Mouse (Mus musculus) ES-Bruce4 (cell line): ENCODE results near the gene Pcf11.

Source experiments
- CTCF ChIP-seq: IDR thresholded peaks from one replicate; pipeline ENCODE4 v1.8.1; 2011; ENCODE audit warnings: low read depth, low read length
- EP300 ChIP-seq: IDR thresholded peaks from 2 replicates; pipeline ENCODE4 v1.6.1; 2011; ENCODE audit warnings: low read depth, low read length; ENCODE audit not compliant: insufficient read depth

- TF ChIP-seq CTCF (no peak), EP300 (no peak)
These were observed 26.7 kb upstream of the Pcf11 start for GRCm38 (mm10) chr7:92696395-92696794.
